Mouse (Mus musculus): ENCODE measurements around the gene Nol4l. TPM values are rescaled to one million over a fixed set of nuclear protein-coding genes. Genes with fewer than 3 reads are reported as not detected.

Nol4l gene
- polyA plus RNA-seq, 1 experiment from 2014 or later, result 8.5 TPM

GRCm38 (mm10) chr2:153432492-153432891, 97.3 kb downstream of the Nol4l start:
- Histone ChIP-seq H3K4me1 (peaks cover 51% of the 10 kb centered on the region), H3K27ac (peak overlapping the region; percentile 23; the same call in 1 of the 2 replicates)
- WGBS, result 35% methylated on average over 7 of the region's 7 CpGs

GRCm38 (mm10) chr2:153430571-153430970, 99.2 kb downstream of the Nol4l start:
- Histone ChIP-seq H3K36me3 (peaks cover 37% of the 10 kb centered on the region), H3K9me3 (no peaks in the 10 kb centered on the region), H3K4me1 (peaks cover 40% of the 10 kb centered on the region), H3K9ac (no peak overlapping the region), H3K4me2 (no peak overlapping the region), H3K27me3 (no peaks in the 10 kb centered on the region), H3K4me3 (no peak overlapping the region), H3K27ac (no peak overlapping the region)
- 86% methylated on average over 1 of the region's 1 CpGs for WGBS
- ATAC-seq (ENCODE audit: insufficient number of reproducible peaks, low FRiP score, low TSS enrichment, low read depth), result no peak

More at GRCm38 (mm10) chr2:153432492-153432891, 97.3 kb downstream of the Nol4l start:
- no peak overlapping the region for H3K9ac ChIP-seq
- no peak for ATAC-seq (ENCODE audit: insufficient number of reproducible peaks, low FRiP score, low TSS enrichment, low read depth)
- no peaks in the 10 kb centered on the region for H3K27me3 ChIP-seq
- H3K36me3 ChIP-seq, result peaks cover 36% of the 10 kb centered on the region
- no peaks in the 10 kb centered on the region for H3K9me3 ChIP-seq
- H3K4me3 ChIP-seq, result no peak overlapping the region
- no peak overlapping the region for H3K4me2 ChIP-seq

- peaks cover 42% of the 10 kb centered on the region for H3K36me3 ChIP-seq
- WGBS, result 69% methylated on average over 2 of the region's 2 CpGs
These were observed 101.3 kb downstream of the Nol4l start for GRCm38 (mm10) chr2:153428485-153428884.

GRCm38 (mm10) chr2:153426931-153427330, 102.8 kb downstream of the Nol4l start:
- ATAC-seq (ENCODE audit: insufficient number of reproducible peaks, low FRiP score, low TSS enrichment, low read depth), result no peak
- H3K4me3 ChIP-seq, result no peak overlapping the region
- WGBS, result 25% methylated on average over 2 of the region's 2 CpGs
- H3K9ac ChIP-seq, result no peak overlapping the region
- H3K27me3 ChIP-seq, result no peaks in the 10 kb centered on the region
- no peak overlapping the region for H3K4me2 ChIP-seq
- no peak overlapping the region for H3K27ac ChIP-seq
- H3K4me1 ChIP-seq, result peaks cover 19% of the 10 kb centered on the region
- peaks cover 37% of the 10 kb centered on the region for H3K36me3 ChIP-seq
- no peaks in the 10 kb centered on the region for H3K9me3 ChIP-seq

More at GRCm38 (mm10) chr2:153428485-153428884, 101.3 kb downstream of the Nol4l start:
- H3K4me2 ChIP-seq, result no peak overlapping the region
- peaks cover 28% of the 10 kb centered on the region for H3K4me1 ChIP-seq
- H3K4me3 ChIP-seq, result no peak overlapping the region
- no peak overlapping the region for H3K27ac ChIP-seq
- no peak for ATAC-seq (ENCODE audit: insufficient number of reproducible peaks, low FRiP score, low TSS enrichment, low read depth)
- no peak overlapping the region for H3K9ac ChIP-seq
- no peaks in the 10 kb centered on the region for H3K27me3 ChIP-seq
- no peaks in the 10 kb centered on the region for H3K9me3 ChIP-seq

- H3K4me2 ChIP-seq, result no peak overlapping the region
- no peaks in the 10 kb centered on the region for H3K27me3 ChIP-seq
- H3K9me3 ChIP-seq, result no peaks in the 10 kb centered on the region
- peaks cover 29% of the 10 kb centered on the region for H3K36me3 ChIP-seq
- no peak overlapping the region for H3K27ac ChIP-seq
- ATAC-seq (ENCODE audit: insufficient number of reproducible peaks, low FRiP score, low TSS enrichment, low read depth), result no peak
- H3K4me1 ChIP-seq, result peaks cover 19% of the 10 kb centered on the region
- no peak overlapping the region for H3K9ac ChIP-seq
- H3K4me3 ChIP-seq, result no peak overlapping the region
- WGBS, result 64% methylated on average over 9 of the region's 9 CpGs
These were observed 103.6 kb downstream of the Nol4l start for GRCm38 (mm10) chr2:153425998-153426670.

GRCm38 (mm10) chr2:153425124-153425844, 104.5 kb downstream of the Nol4l start:
- no peak for ATAC-seq (ENCODE audit: insufficient number of reproducible peaks, low FRiP score, low TSS enrichment, low read depth)
- H3K27me3 ChIP-seq, result no peaks in the 10 kb centered on the region
- H3K9ac ChIP-seq, result no peak overlapping the region
- no peaks in the 10 kb centered on the region for H3K9me3 ChIP-seq
- no peak overlapping the region for H3K4me3 ChIP-seq
- no peak overlapping the region; the same call in 1 of the 2 replicates for H3K27ac ChIP-seq
- H3K4me1 ChIP-seq, result peaks cover 19% of the 10 kb centered on the region
- no peak overlapping the region for H3K4me2 ChIP-seq
- peaks cover 26% of the 10 kb centered on the region for H3K36me3 ChIP-seq
- 76% methylated on average over 4 of the region's 4 CpGs for WGBS

GRCm38 (mm10) chr2:153424557-153424956, 105.2 kb downstream of the Nol4l start:
- Histone ChIP-seq H3K27ac (no peak overlapping the region), H3K36me3 (peaks cover 32% of the 10 kb centered on the region), H3K4me2 (no peak overlapping the region), H3K4me1 (peaks cover 19% of the 10 kb centered on the region), H3K4me3 (no peak overlapping the region), H3K9ac (no peak overlapping the region), H3K9me3 (no peaks in the 10 kb centered on the region), H3K27me3 (no peaks in the 10 kb centered on the region)
- WGBS, result 79% methylated on average over 8 of the region's 8 CpGs
- no peak for ATAC-seq (ENCODE audit: insufficient number of reproducible peaks, low FRiP score, low TSS enrichment, low read depth)

- Histone ChIP-seq H3K27me3 (no peaks in the 10 kb centered on the region), H3K4me3 (no peak overlapping the region), H3K9me3 (no peaks in the 10 kb centered on the region), H3K27ac (no peak overlapping the region), H3K36me3 (peaks cover 38% of the 10 kb centered on the region), H3K9ac (no peak overlapping the region), H3K4me2 (no peak overlapping the region), H3K4me1 (peaks cover 15% of the 10 kb centered on the region)
- WGBS, result 81% methylated on average over 3 of the region's 3 CpGs
- no peak for ATAC-seq (ENCODE audit: insufficient number of reproducible peaks, low FRiP score, low TSS enrichment, low read depth)
These were observed 106.7 kb downstream of the Nol4l start for GRCm38 (mm10) chr2:153423113-153423512.

- WGBS, result 44% methylated on average over 5 of the region's 5 CpGs
- no peak overlapping the region for H3K4me2 ChIP-seq
- H3K4me1 ChIP-seq, result peaks cover 14% of the 10 kb centered on the region
- peaks cover 49% of the 10 kb centered on the region for H3K36me3 ChIP-seq
- H3K9me3 ChIP-seq, result no peaks in the 10 kb centered on the region
- no peak overlapping the region for H3K27ac ChIP-seq
- H3K9ac ChIP-seq, result no peak overlapping the region
- no peaks in the 10 kb centered on the region for H3K27me3 ChIP-seq
- ATAC-seq (ENCODE audit: insufficient number of reproducible peaks, low FRiP score, low TSS enrichment, low read depth), result no peak
- no peak overlapping the region for H3K4me3 ChIP-seq
These were observed 107.7 kb downstream of the Nol4l start for GRCm38 (mm10) chr2:153422051-153422450.

GRCm38 (mm10) chr2:153421233-153421632, 108.5 kb downstream of the Nol4l start:
- peaks cover 11% of the 10 kb centered on the region; the same call in 1 of the 2 replicates for H3K4me1 ChIP-seq
- no peaks in the 10 kb centered on the region for H3K9me3 ChIP-seq
- H3K9ac ChIP-seq, result no peak overlapping the region
- no peak overlapping the region for H3K4me3 ChIP-seq
- no peak for ATAC-seq (ENCODE audit: insufficient number of reproducible peaks, low FRiP score, low TSS enrichment, low read depth)
- peaks cover 55% of the 10 kb centered on the region for H3K36me3 ChIP-seq
- H3K4me2 ChIP-seq, result no peak overlapping the region
- H3K27ac ChIP-seq, result no peak overlapping the region
- H3K27me3 ChIP-seq, result no peaks in the 10 kb centered on the region

GRCm38 (mm10) chr2:153418381-153418780, 111.4 kb downstream of the Nol4l start:
- Histone ChIP-seq H3K4me2 (no peak overlapping the region), H3K9ac (no peak overlapping the region), H3K4me1 (no peaks in the 10 kb centered on the region), H3K36me3 (peaks cover 74% of the 10 kb centered on the region), H3K9me3 (no peaks in the 10 kb centered on the region), H3K4me3 (no peak overlapping the region), H3K27ac (no peak overlapping the region), H3K27me3 (no peaks in the 10 kb centered on the region)
- no peak for ATAC-seq (ENCODE audit: insufficient number of reproducible peaks, low FRiP score, low TSS enrichment, low read depth)
- 94% methylated on average over 1 of the region's 1 CpGs for WGBS

GRCm38 (mm10) chr2:153417841-153418240, 111.9 kb downstream of the Nol4l start:
- no peaks in the 10 kb centered on the region for H3K4me1 ChIP-seq
- H3K27me3 ChIP-seq, result no peaks in the 10 kb centered on the region
- no peak for ATAC-seq (ENCODE audit: insufficient number of reproducible peaks, low FRiP score, low TSS enrichment, low read depth)
- no peak overlapping the region for H3K4me3 ChIP-seq
- WGBS, result 94% methylated on average over 12 of the region's 12 CpGs
- H3K27ac ChIP-seq, result no peak overlapping the region
- H3K4me2 ChIP-seq, result no peak overlapping the region
- peaks cover 78% of the 10 kb centered on the region for H3K36me3 ChIP-seq
- no peaks in the 10 kb centered on the region for H3K9me3 ChIP-seq
- no peak overlapping the region for H3K9ac ChIP-seq

Measured in limb, embryonic 15.5 days (tissue).